Mouse (Mus musculus): ENCODE measurements around the gene Raly.
"Not testable (repeated sequence)": the region's sequence is repeated elsewhere in the genome, so short reads cannot be mapped to it uniquely, and the experiment has no call there.

Gene Raly

DNA sequence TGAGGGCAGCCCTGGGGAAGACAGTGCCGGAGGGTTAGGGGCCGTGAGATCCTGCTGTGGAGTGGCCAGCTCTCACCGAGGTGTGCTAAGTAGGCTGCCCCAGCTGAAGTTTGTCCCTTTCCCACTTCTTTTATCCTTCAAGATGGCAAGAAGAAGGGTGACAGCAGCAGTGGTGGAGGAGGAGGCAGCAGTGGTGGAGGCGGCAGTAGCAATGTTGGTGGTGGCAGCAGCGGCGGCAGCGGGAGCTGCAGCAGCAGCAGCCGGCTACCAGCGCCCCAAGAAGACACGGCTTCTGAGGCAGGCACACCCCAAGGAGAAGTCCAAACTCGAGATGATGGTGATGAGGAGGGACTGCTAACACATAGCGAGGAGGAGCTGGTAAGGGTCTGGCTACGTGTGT, 72.8 kb downstream of the Raly start:
- DNase-seq = no peak

DNA sequence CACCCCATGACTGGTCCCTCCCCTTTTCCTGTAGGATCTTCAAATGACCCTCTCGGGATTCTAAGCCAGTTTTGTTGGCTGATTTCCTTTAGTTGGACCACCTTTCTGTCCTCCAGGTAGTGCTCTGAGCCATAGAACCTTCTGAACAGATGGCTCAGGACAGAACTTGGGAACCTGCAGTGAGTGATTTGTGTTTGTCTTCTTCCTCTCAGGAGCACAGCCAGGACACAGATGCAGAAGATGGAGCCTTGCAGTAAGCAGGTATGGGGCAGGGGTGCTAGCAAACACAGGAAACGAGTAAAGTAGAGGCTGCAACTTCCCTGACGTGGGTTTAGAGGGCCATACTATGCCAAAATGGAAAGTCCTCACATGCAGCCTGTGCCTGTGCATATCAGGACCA, 74.8 kb downstream of the Raly start:
- DNase-seq = no peak

- DNase-seq = peak; percentile 35
Measured at GRCm38 (mm10) chr2:154868106-154868505, 77.2 kb downstream of the Raly start.

GRCm38 (mm10) chr2:154869954-154870641, 79.2 kb downstream of the Raly start:
- DNase-seq = no peak

- DNase-seq = no peak
Measured at GRCm38 (mm10) chr2:154876621-154877020, 85.7 kb downstream of the Raly start.

DNA sequence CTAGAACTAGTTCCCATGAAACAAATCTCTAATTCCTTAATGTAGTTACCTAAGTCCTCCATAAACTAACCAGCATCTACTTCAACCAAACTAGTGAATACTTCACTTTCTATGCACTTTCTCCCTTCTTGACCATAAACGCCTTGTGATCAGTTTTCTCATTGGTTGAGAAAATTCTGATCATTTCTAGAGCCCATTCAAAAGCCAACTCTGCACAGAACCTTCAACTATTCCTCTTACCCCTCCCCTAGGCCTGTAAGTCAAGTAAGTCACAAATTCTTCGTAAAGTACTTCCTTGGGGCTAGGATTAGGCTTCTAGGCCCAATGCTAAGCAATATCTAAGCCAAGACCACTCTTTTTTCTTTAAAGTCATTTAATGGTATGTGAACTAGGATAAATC, 100.7 kb downstream of the Raly start:
- DNase-seq = no peak

DNA sequence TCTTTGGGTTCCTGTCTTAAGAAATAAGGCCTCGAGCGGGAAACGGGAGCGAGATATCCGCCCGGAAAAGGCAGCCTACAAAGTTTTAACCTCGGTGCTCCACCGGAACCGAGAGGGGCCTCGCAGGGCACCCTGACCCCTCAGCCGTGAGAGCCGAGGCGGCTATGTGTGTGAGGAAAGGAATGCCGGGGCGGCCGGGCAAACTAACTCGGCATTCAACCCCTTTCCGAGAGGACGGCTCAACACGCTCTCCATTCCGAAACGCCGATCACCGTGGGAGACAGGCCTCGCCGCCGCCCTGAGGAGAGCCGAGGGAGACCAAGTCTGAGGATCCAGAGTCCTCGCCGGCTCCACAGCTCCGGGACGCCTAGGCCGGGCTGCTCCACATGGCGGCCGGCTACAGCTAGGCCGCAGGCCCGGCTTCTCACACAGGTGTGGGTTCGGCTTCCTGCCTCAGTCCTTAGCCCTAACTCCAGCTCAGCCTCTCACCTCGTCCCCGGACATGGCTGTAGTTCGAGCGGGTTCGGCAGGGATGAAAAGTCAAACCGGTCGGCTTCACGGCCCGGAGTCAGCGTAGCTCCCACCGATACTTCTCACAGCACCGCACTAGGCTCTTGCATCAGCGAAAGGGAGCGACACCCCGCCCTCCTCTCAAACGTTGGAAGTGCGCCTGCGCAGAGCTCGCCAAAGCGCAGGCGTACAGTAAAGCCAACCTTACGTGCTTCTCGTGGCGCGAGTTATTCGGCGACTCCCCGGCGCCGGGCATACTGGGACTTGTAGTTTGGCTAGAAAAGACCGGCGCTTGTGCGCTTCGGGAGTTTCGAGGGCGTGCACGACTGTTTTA, 101.5 kb downstream of the Raly start, which contains the start of gene Eif2s2:
TSS of gene Eif2s2 (minus strand) at position 735 of the 844 bp plus-strand sequence.
- peak; percentile 97 for DNase-seq

GRCm38 (mm10) chr2:154893045-154893385, 102.1 kb downstream of the Raly start:
- DNase-seq = no peak

DNA sequence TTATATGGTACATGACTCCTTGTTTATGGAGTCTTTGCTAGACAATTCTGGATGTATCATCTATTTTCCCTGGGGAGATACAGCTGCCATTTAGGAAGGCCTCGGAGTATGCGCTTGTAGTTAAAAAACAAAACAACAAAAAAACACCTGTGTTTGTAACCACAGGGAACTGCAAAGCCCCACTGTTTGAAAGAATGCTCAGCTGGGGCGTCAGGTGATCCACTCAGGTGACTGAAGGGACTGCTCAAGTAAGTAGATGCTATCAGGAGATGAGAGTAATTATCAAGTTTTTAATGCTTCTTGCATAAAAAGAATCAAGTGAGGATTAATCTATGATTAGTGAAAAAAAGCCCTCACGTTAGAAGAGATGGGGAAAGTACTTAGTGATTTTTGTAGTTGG, 102.7 kb downstream of the Raly start:
- no peak for DNase-seq

GRCm38 (mm10) chr2:154899004-154899403, 108.1 kb downstream of the Raly start:
- DNase-seq = not testable (repeated sequence)

- not testable (repeated sequence) for DNase-seq
Measured at GRCm38 (mm10) chr2:154899412-154899811, 108.5 kb downstream of the Raly start.

GRCm38 (mm10) chr2:154902111-154902510, 111.2 kb downstream of the Raly start:
- no peak for DNase-seq

GRCm38 (mm10) chr2:154905796-154906195, 114.9 kb downstream of the Raly start:
- DNase-seq = no peak

DNA sequence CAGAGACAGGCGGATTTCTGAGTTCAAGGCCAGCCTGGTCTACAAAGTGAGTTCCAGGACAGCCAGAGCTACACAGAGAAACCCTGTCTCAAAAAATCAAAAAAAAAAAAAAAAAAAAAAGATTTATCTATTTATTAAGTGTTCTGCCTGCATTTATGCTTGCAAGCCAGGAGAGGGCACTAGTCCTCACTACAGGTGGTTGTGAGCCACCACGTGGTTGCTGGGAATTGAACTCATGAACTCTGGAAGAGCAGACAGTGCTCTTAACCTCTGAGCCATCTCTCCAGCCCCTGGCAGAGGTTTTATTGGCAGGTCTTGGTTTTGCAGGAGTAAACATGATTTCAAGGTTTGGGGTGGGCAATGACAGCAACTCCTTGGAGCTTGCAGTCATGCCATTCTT, 117.3 kb downstream of the Raly start:
- DNase-seq = not testable (repeated sequence)

- no peak for DNase-seq
Measured at GRCm38 (mm10) chr2:154909789-154910188, 118.9 kb downstream of the Raly start.

- no peak for DNase-seq
Measured at GRCm38 (mm10) chr2:154915922-154916541, 125.1 kb downstream of the Raly start.

DNA sequence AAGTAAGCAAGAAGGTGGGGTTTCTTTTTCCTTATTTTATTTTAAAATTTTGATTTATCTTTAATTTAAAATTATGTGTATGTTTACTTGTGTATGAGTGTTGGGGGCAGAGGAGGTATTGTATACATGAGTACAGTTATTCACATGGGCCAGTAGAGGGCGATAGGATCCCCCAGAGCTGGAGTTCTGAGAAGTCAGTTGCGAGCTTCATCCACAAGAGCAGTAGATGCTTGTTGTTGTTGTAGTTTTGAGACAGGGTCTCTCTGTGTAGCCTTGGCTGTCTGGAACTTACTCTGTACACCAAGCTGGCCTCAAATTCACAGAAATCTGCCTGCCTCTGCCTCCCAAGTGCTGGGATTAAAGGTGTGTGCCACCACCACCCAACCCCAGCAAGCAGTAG, 125.7 kb downstream of the Raly start:
- DNase-seq = peak; percentile 24

All from kidney, adult 9 months (tissue).